Mouse (Mus musculus): ENCODE results near the gene Tenm2.

- no peak for TF ChIP-seq CTCF (IDR thresholded peaks at IDR 0.05)
- TF ChIP-seq POLR2A (IDR thresholded peaks at IDR 0.05; ENCODE audit: insufficient read depth, low read depth, low read length): no peak
- TF ChIP-seq EP300 (IDR thresholded peaks at IDR 0.05; ENCODE audit: insufficient read depth, low read depth, low read length): no peak
Measured at GRCm38 (mm10) chr11:36677321-36678056, 558.3 kb downstream of the Tenm2 start.
